Mouse (Mus musculus): Measurements from ENCODE around the gene Ggt6. TPM values are rescaled to one million over a fixed set of nuclear protein-coding genes. Genes with fewer than 3 reads are reported as not detected.
A peak's percentile ranks its signal among the peaks of the same experiment; 100 is the strongest.
"Not testable (repeated sequence)": the region's sequence is repeated elsewhere in the genome, so short reads cannot be mapped to it uniquely, and the experiment has no call there.

The Ggt6 gene
- polyA plus RNA-seq, 1 experiment, result not detected

- H3K4me3 ChIP-seq (ENCODE audit: insufficient read depth, poor library complexity, severe bottlenecking), result no peak overlapping the region
- H3K79me2 ChIP-seq (ENCODE audit: control insufficient read depth, insufficient read depth), result no peaks in the 10 kb centered on the region
- H3K27me3 ChIP-seq (ENCODE audit: control insufficient read depth, insufficient read depth, insufficient read length), result peaks cover 23% of the 10 kb centered on the region
- TF ChIP-seq MYOG (IDR thresholded peaks at IDR 0.05; ENCODE audit: control insufficient read depth, extremely low read depth, insufficient read length) (no peak), USF1 (IDR thresholded peaks at IDR 0.05; ENCODE audit: low read depth) (peak; percentile 57), CTCF (IDR thresholded peaks at IDR 0.05; ENCODE audit: control insufficient read depth, insufficient read depth, insufficient read length) (no peak), FOSL1 (IDR thresholded peaks at IDR 0.05; ENCODE audit: insufficient read depth, low read length, poor library complexity, severe bottlenecking) (no peak), CEBPB (IDR thresholded peaks at IDR 0.05; ENCODE audit: low read depth) (peak; percentile 10), MYOD1 (IDR thresholded peaks at IDR 0.05; ENCODE audit: control insufficient read depth, insufficient read length, low read depth) (no peak), MAX (IDR thresholded peaks at IDR 0.05) (peak; percentile 75)
- no peaks in the 10 kb centered on the region for H3K36me3 ChIP-seq (ENCODE audit: control insufficient read depth, insufficient read depth)
- H3ac ChIP-seq (ENCODE audit: control insufficient read depth, insufficient read length, low read depth), result no peak overlapping the region
- no peaks in the 10 kb centered on the region for H3K79me3 ChIP-seq (ENCODE audit: low read depth)
These were observed 13.6 kb upstream of the Ggt6 start for GRCm38 (mm10) chr11:72421518-72422278.

GRCm38 (mm10) chr11:72423686-72424085 lies 11.6 kb upstream of the Ggt6 start:
- no peaks in the 10 kb centered on the region for H3K79me3 ChIP-seq (ENCODE audit: low read depth)
- H3K79me2 ChIP-seq (ENCODE audit: control insufficient read depth, insufficient read depth), result no peaks in the 10 kb centered on the region
- TF ChIP-seq MYOG (IDR thresholded peaks at IDR 0.05; ENCODE audit: control insufficient read depth, extremely low read depth, insufficient read length) (no peak), FOSL1 (IDR thresholded peaks at IDR 0.05; ENCODE audit: insufficient read depth, low read length, poor library complexity, severe bottlenecking) (peak; percentile 56)
- H3K4me3 ChIP-seq (ENCODE audit: insufficient read depth, poor library complexity, severe bottlenecking), result no peak overlapping the region
- no peaks in the 10 kb centered on the region for H3K36me3 ChIP-seq (ENCODE audit: control insufficient read depth, insufficient read depth)
- peaks cover 7% of the 10 kb centered on the region for H3K27me3 ChIP-seq (ENCODE audit: control insufficient read depth, insufficient read depth, insufficient read length)
- no peak overlapping the region for H3ac ChIP-seq (ENCODE audit: control insufficient read depth, insufficient read length, low read depth)

GRCm38 (mm10) chr11:72425201-72425600 lies 10.1 kb upstream of the Ggt6 start:
- Histone ChIP-seq H3K79me3 (ENCODE audit: low read depth) (no peaks in the 10 kb centered on the region), H3K36me3 (ENCODE audit: control insufficient read depth, insufficient read depth) (no peaks in the 10 kb centered on the region), H3K79me2 (ENCODE audit: control insufficient read depth, insufficient read depth) (no peaks in the 10 kb centered on the region)

GRCm38 (mm10) chr11:72426884-72427283 lies 8.4 kb upstream of the Ggt6 start:
- H3K4me3 ChIP-seq (ENCODE audit: insufficient read depth, poor library complexity, severe bottlenecking), result no peak overlapping the region
- no peak for TF ChIP-seq MYOD1 (IDR thresholded peaks at IDR 0.05; ENCODE audit: control insufficient read depth, insufficient read length, low read depth)
- TF ChIP-seq FOSL1 (IDR thresholded peaks at IDR 0.05; ENCODE audit: insufficient read depth, low read length, poor library complexity, severe bottlenecking), result no peak
- no peak for TF ChIP-seq MAX (IDR thresholded peaks at IDR 0.05)
- no peak for TF ChIP-seq USF1 (IDR thresholded peaks at IDR 0.05; ENCODE audit: low read depth)

More at GRCm38 (mm10) chr11:72425201-72425600, 10.1 kb upstream of the Ggt6 start:
- TF ChIP-seq MYOG (IDR thresholded peaks at IDR 0.05; ENCODE audit: control insufficient read depth, extremely low read depth, insufficient read length), result no peak
- no peak for TF ChIP-seq MAX (IDR thresholded peaks at IDR 0.05)
- TF ChIP-seq CEBPB (IDR thresholded peaks at IDR 0.05; ENCODE audit: low read depth), result no peak
- H3K27me3 ChIP-seq (ENCODE audit: control insufficient read depth, insufficient read depth, insufficient read length), result no peaks in the 10 kb centered on the region
- no peak overlapping the region for H3K4me3 ChIP-seq (ENCODE audit: insufficient read depth, poor library complexity, severe bottlenecking)
- H3ac ChIP-seq (ENCODE audit: control insufficient read depth, insufficient read length, low read depth), result no peak overlapping the region

GRCm38 (mm10) chr11:72428694-72429093 lies 6.6 kb upstream of the Ggt6 start:
- TF ChIP-seq CEBPB (IDR thresholded peaks at IDR 0.05; ENCODE audit: low read depth) (no peak), FOSL1 (IDR thresholded peaks at IDR 0.05; ENCODE audit: insufficient read depth, low read length, poor library complexity, severe bottlenecking) (no peak), MYOD1 (IDR thresholded peaks at IDR 0.05; ENCODE audit: control insufficient read depth, insufficient read length, low read depth) (no peak), MAX (IDR thresholded peaks at IDR 0.05) (no peak), MYOG (IDR thresholded peaks at IDR 0.05; ENCODE audit: control insufficient read depth, extremely low read depth, insufficient read length) (no peak), USF1 (IDR thresholded peaks at IDR 0.05; ENCODE audit: low read depth) (peak; percentile 46), CTCF (IDR thresholded peaks at IDR 0.05; ENCODE audit: control insufficient read depth, insufficient read depth, insufficient read length) (peak; percentile 50)
- Histone ChIP-seq H3K79me3 (ENCODE audit: low read depth) (no peaks in the 10 kb centered on the region), H3K36me3 (ENCODE audit: control insufficient read depth, insufficient read depth) (no peaks in the 10 kb centered on the region), H3ac (ENCODE audit: control insufficient read depth, insufficient read length, low read depth) (no peak overlapping the region), H3K4me3 (ENCODE audit: insufficient read depth, poor library complexity, severe bottlenecking) (no peak overlapping the region), H3K79me2 (ENCODE audit: control insufficient read depth, insufficient read depth) (no peaks in the 10 kb centered on the region), H3K27me3 (ENCODE audit: control insufficient read depth, insufficient read depth, insufficient read length) (peaks cover 6% of the 10 kb centered on the region)

More at GRCm38 (mm10) chr11:72426884-72427283, 8.4 kb upstream of the Ggt6 start:
- H3K36me3 ChIP-seq (ENCODE audit: control insufficient read depth, insufficient read depth), result no peaks in the 10 kb centered on the region
- no peaks in the 10 kb centered on the region for H3K79me2 ChIP-seq (ENCODE audit: control insufficient read depth, insufficient read depth)
- no peak overlapping the region for H3ac ChIP-seq (ENCODE audit: control insufficient read depth, insufficient read length, low read depth)
- peaks cover 2% of the 10 kb centered on the region for H3K27me3 ChIP-seq (ENCODE audit: control insufficient read depth, insufficient read depth, insufficient read length)
- no peaks in the 10 kb centered on the region for H3K79me3 ChIP-seq (ENCODE audit: low read depth)

DNA sequence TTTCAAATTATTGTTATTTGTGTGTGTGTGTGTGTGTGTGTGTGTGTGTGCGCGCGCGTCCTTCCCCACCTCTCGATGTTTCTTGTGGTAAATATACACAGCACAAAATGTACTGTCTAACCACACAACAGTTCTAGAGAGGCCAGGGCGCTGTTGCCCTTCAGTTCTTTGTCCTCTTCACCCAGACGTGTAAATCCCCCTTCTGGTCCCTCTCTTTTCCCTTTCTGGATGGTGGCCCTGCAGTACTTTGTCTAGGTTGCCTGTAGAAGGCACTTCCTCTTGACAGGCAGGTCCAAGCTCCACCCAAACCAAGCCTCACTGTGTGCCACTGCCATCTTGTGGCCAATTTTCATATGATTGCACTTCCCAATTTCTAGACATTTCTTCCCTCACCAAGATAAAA lies 6.0 kb upstream of the Ggt6 start:
- Histone ChIP-seq H3K79me2 (ENCODE audit: control insufficient read depth, insufficient read depth) (no peaks in the 10 kb centered on the region), H3K4me3 (ENCODE audit: insufficient read depth, poor library complexity, severe bottlenecking) (no peak overlapping the region), H3K36me3 (ENCODE audit: control insufficient read depth, insufficient read depth) (no peaks in the 10 kb centered on the region), H3K79me3 (ENCODE audit: low read depth) (no peaks in the 10 kb centered on the region), H3ac (ENCODE audit: control insufficient read depth, insufficient read length, low read depth) (no peak overlapping the region), H3K27me3 (ENCODE audit: control insufficient read depth, insufficient read depth, insufficient read length) (peaks cover 6% of the 10 kb centered on the region)
- TF ChIP-seq MYOD1 (IDR thresholded peaks at IDR 0.05; ENCODE audit: control insufficient read depth, insufficient read length, low read depth), result no peak
- peak; percentile 50 for TF ChIP-seq CTCF (IDR thresholded peaks at IDR 0.05; ENCODE audit: control insufficient read depth, insufficient read depth, insufficient read length)

DNA sequence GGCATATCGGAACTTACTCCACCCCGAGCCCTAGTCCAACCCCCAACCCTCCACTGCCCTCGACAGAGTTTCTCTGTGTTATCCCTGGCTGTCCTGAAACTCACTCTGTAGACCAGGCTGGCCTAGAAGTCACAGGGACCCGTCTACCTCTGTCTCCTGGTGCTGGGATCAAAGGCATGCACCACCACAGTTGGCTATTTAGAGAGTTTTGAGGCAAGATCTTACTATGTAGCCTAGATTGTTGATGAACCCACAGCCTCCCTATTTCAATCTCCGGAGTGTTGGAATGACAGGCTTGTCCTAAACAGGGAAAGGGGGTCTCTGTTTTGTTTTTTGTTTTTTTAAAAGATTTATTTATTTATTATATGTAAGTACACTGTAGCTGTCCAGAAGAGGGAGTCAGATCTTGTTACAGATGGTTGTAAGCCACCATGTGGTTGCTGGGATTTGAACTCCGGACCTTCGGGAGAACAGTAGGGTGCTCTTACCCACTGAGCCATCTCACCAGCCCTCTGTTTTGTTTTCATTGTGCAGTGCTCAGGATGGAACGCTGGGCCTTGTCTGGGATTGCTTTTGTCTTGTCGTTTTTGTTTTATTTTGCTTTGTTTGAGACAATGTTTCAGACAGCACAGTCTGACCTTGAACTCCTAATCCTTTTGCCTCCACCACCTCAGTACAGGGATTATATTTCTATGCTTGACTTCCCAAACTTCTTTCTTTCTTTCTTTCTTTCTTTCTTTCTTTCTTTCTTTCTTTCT lies 4.8 kb upstream of the Ggt6 start:
- not testable (repeated sequence) for H3ac ChIP-seq (ENCODE audit: control insufficient read depth, insufficient read length, low read depth); H3K79me2 ChIP-seq (ENCODE audit: control insufficient read depth, insufficient read depth); H3K79me3 ChIP-seq (ENCODE audit: low read depth); H3K4me3 ChIP-seq (ENCODE audit: insufficient read depth, poor library complexity, severe bottlenecking); H3K36me3 ChIP-seq (ENCODE audit: control insufficient read depth, insufficient read depth)
- peaks cover 10% of the 10 kb centered on the region for H3K27me3 ChIP-seq (ENCODE audit: control insufficient read depth, insufficient read depth, insufficient read length)

All from C2C12 (cell line).